Mouse (Mus musculus): ENCODE measurements around the gene Fggy. TPM values are rescaled to one million over a fixed set of nuclear protein-coding genes. Genes with fewer than 3 reads are reported as not detected.
A peak's percentile ranks its signal among the peaks of the same experiment; 100 is the strongest.

The Fggy gene
- total and polyA plus RNA-seq, 3 experiments, result not detected

- no peak for DNase-seq (ENCODE audit: low read depth, low spot score)
- Histone ChIP-seq H3K4me1 (ENCODE audit: control insufficient read depth in 1 of 2, insufficient read depth in 2 of 2, low read length in 2 of 2) (no peaks in the 10 kb centered on the region), H3K36me3 (ENCODE audit: control insufficient read depth in 1 of 2, insufficient read depth in 2 of 2, low read length in 2 of 2) (no peaks in the 10 kb centered on the region), H3K9ac (ENCODE audit: control insufficient read depth, low read depth, low read length, poor library complexity, severe bottlenecking) (no peak overlapping the region), H3K27ac (ENCODE audit: control insufficient read depth, low read depth, low read length) (no peak overlapping the region), H3K9me3 (replicated peaks; ENCODE audit: insufficient read depth, low read length) (no peaks in the 10 kb centered on the region), H3K27me3 (ENCODE audit: control insufficient read depth in 1 of 2, insufficient read depth in 2 of 2, low read length in 2 of 2) (no peaks in the 10 kb centered on the region), H3K79me2 (ENCODE audit: control insufficient read depth, insufficient read depth, low read length, poor library complexity) (no peaks in the 10 kb centered on the region), H3K4me3 (ENCODE audit: control insufficient read depth in 1 of 2, insufficient read depth in 1 of 2, low read depth in 2 of 2, low read length in 2 of 2) (no peak overlapping the region)
- no peak for TF ChIP-seq USF1 (IDR thresholded peaks at IDR 0.05; ENCODE audit: low read depth, low read length)
- peak; percentile 68; the same call in 1 of the 2 replicates for TF ChIP-seq ZNF384 (IDR thresholded peaks at IDR 0.05; ENCODE audit: low read depth, low read length)
- no peak for TF ChIP-seq POLR2A (IDR thresholded peaks at IDR 0.05; ENCODE audit: control insufficient read depth in 1 of 2, insufficient read depth in 1 of 2, low read depth in 1 of 2, low read length in 2 of 2, poor library complexity in 1 of 2)
- no peak for TF ChIP-seq SMC3 (IDR thresholded peaks at IDR 0.05; ENCODE audit: low read depth, low read length)
- no peak for TF ChIP-seq E2F4 (IDR thresholded peaks at IDR 0.05; ENCODE audit: borderline replicate concordance, low read depth, low read length)
- no peak for TF ChIP-seq MAFK (IDR thresholded peaks at IDR 0.05; ENCODE audit: borderline replicate concordance, low read depth, low read length)
- TF ChIP-seq TCF12 (IDR thresholded peaks at IDR 0.05; ENCODE audit: low read depth, low read length), result no peak
Observed at GRCm38 (mm10) chr4:95850044-95850739, 292.9 kb downstream of the Fggy start.

- Histone ChIP-seq H3K27me3 (ENCODE audit: control insufficient read depth in 1 of 2, insufficient read depth in 2 of 2, low read length in 2 of 2) (no peaks in the 10 kb centered on the region), H3K4me3 (ENCODE audit: control insufficient read depth in 1 of 2, insufficient read depth in 1 of 2, low read depth in 2 of 2, low read length in 2 of 2) (no peak overlapping the region), H3K9me3 (replicated peaks; ENCODE audit: insufficient read depth, low read length) (no peaks in the 10 kb centered on the region), H3K36me3 (ENCODE audit: control insufficient read depth in 1 of 2, insufficient read depth in 2 of 2, low read length in 2 of 2) (no peaks in the 10 kb centered on the region), H3K27ac (ENCODE audit: control insufficient read depth, low read depth, low read length) (no peak overlapping the region), H3K79me2 (ENCODE audit: control insufficient read depth, insufficient read depth, low read length, poor library complexity) (no peaks in the 10 kb centered on the region), H3K9ac (ENCODE audit: control insufficient read depth, low read depth, low read length, poor library complexity, severe bottlenecking) (no peak overlapping the region), H3K4me1 (ENCODE audit: control insufficient read depth in 1 of 2, insufficient read depth in 2 of 2, low read length in 2 of 2) (no peaks in the 10 kb centered on the region)
- TF ChIP-seq POLR2AphosphoS2 (IDR thresholded peaks at IDR 0.05; ENCODE audit: low read length), result no peak
- no peak for TF ChIP-seq USF2 (IDR thresholded peaks at IDR 0.05; ENCODE audit: borderline replicate concordance in 1 of 2, insufficient read depth in 1 of 2, low read depth in 1 of 2, low read length in 2 of 2)
- no peak for TF ChIP-seq JUND (IDR thresholded peaks at IDR 0.05; ENCODE audit: low read depth, low read length)
- TF ChIP-seq ZC3H11A (IDR thresholded peaks at IDR 0.05; ENCODE audit: low read depth, low read length), result no peak
- TF ChIP-seq TCF12 (IDR thresholded peaks at IDR 0.05; ENCODE audit: low read depth, low read length), result no peak
- no peak for TF ChIP-seq TAL1 (IDR thresholded peaks at IDR 0.05; ENCODE audit: low read length)
- TF ChIP-seq ELF1 (IDR thresholded peaks at IDR 0.05; ENCODE audit: low read depth, low read length), result no peak
- no peak for TF ChIP-seq NELFE (IDR thresholded peaks at IDR 0.05; ENCODE audit: low read depth, low read length)
- TF ChIP-seq MXI1 (IDR thresholded peaks at IDR 0.05; ENCODE audit: low read depth, low read length), result no peak
- TF ChIP-seq EP300 (IDR thresholded peaks at IDR 0.05; ENCODE audit: low read depth in 1 of 2, low read length in 2 of 2), result no peak
- TF ChIP-seq SMC3 (IDR thresholded peaks at IDR 0.05; ENCODE audit: low read depth, low read length), result no peak
- TF ChIP-seq HCFC1 (IDR thresholded peaks at IDR 0.05; ENCODE audit: low read depth, low read length), result no peak
- no peak for TF ChIP-seq MAX (IDR thresholded peaks at IDR 0.05; ENCODE audit: low read length)
- no peak for TF ChIP-seq UBTF (IDR thresholded peaks at IDR 0.05; ENCODE audit: borderline replicate concordance, insufficient read depth, low read depth, low read length)
- no peak for TF ChIP-seq CHD2 (IDR thresholded peaks at IDR 0.05; ENCODE audit: low read length)
- no peak for TF ChIP-seq MAZ (IDR thresholded peaks at IDR 0.05; ENCODE audit: low read depth, low read length)
- TF ChIP-seq SIN3A (IDR thresholded peaks at IDR 0.05; ENCODE audit: low read length), result no peak
- TF ChIP-seq RCOR1 (IDR thresholded peaks at IDR 0.05; ENCODE audit: low read depth, low read length), result no peak
- TF ChIP-seq MEF2A (IDR thresholded peaks at IDR 0.05; ENCODE audit: extremely low read depth, insufficient replicate concordance, low read depth, low read length, poor library complexity, severe bottlenecking), result no peak
- DNase-seq (ENCODE audit: low read depth, low spot score), result no peak
Observed at GRCm38 (mm10) chr4:95852257-95852656, 294.9 kb downstream of the Fggy start.
